Mouse (Mus musculus) adrenal gland, postnatal 36 days (tissue): Measurements from ENCODE around the gene 2900026A02Rik. TPM values are rescaled to one million over a fixed set of nuclear protein-coding genes. Genes with fewer than 3 reads are reported as not detected.

Experiments used
- DNase-seq, 2 experiments: peaks; one replicate each; pipeline ENCODE4 v3.0.0; 2021; ENCODE audit warnings: mixed read lengths in 1 of 2
- total RNA-seq, 2 experiments: library from RNA; stranded (reverse); gene quantifications; 2 replicates each; pipeline ENCODE4 v1.2.3; 2021

The 2900026A02Rik gene
- total RNA-seq, 2 experiments from 2014 or later: 13.2 to 18.5 TPM

GRCm38 (mm10) chr5:113041567-113042071 is 179.4 kb downstream of the 2900026A02Rik start:
- DNase-seq: peak; percentile 68 to 70

GRCm38 (mm10) chr5:113040776-113041175 is 180.3 kb downstream of the 2900026A02Rik start:
- DNase-seq: peak; percentile 5

GRCm38 (mm10) chr5:113038601-113039000 is 182.4 kb downstream of the 2900026A02Rik start:
- DNase-seq: no peak

Other genes starting within 250 kb of the 2900026A02Rik start
- 10 to 100 TPM; 14.3 to 14.9 TPM for gene Grk3, start 205.4 kb downstream of the 2900026A02Rik start, total RNA-seq
- gene Crybb2, start 151.1 kb downstream of the 2900026A02Rik start, total RNA-seq: not detected
- 1 to 10 TPM in 1 of 2 experiments, not detected in 1; 1.9 TPM for gene Crybb3, start 139.7 kb downstream of the 2900026A02Rik start, total RNA-seq
- gene Tmem211, start 5.7 kb upstream of the 2900026A02Rik start, total RNA-seq: not detected
- gene Sgsm1, start 89.5 kb upstream of the 2900026A02Rik start, total RNA-seq: 1 to 10 TPM; 7.7 to 8.2 TPM
- gene Aym1, start 136.1 kb upstream of the 2900026A02Rik start, total RNA-seq: not detected